Mouse (Mus musculus): Measurements from ENCODE around the gene Ankzf1.

DNA sequence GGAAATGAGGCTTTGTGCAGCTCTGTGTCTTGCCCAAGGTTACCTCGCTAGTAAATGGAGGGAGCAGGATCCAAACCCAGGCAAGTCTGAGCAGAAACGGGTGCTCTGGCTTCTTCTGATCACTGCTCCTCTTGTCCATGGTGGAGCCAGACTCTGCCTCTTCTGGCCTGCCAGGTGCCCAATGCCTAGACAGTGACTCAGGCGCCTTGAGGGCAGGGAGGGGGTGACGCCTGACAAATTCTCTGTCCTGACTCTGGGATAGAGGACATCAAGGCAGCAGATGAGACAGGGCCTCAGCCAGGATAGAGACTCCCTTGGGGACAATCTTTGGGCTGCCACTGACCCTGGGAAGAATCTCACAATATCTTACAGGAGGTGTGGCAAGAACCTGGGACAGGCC, 39.3 kb downstream of the Ankzf1 start:
- TF ChIP-seq CTCF (IDR thresholded peaks at IDR 0.05; ENCODE audit: borderline replicate concordance, insufficient read depth, low read depth, low read length) (no peak), POLR2A (IDR thresholded peaks at IDR 0.05; ENCODE audit: borderline replicate concordance, insufficient read depth, low read length) (no peak)

Measured in cerebellum, adult 2 months (tissue).